Mouse (Mus musculus) brain, embryonic 14.5 days (tissue): ENCODE data around the gene Btf3l4.

Experiments used
- CTCF ChIP-seq: fragments of 200-500 bp; IDR thresholded peaks from 2 replicates; pipeline ENCODE4 v1.5.1; 2012; ENCODE audit warnings: inconsistent platforms, mild to moderate bottlenecking, moderate library complexity, borderline replicate concordance; ENCODE audit not compliant: insufficient read depth, insufficient read length; ENCODE audit errors: extremely low read depth
- POLR2A ChIP-seq: fragments of 200-500 bp; IDR thresholded peaks from 2 replicates; pipeline ENCODE4 v1.6.1; 2012; ENCODE audit warnings: mild to moderate bottlenecking, inconsistent platforms, borderline replicate concordance; ENCODE audit not compliant: poor library complexity, insufficient read depth, insufficient read length, severe bottlenecking; ENCODE audit errors: extremely low read depth

GRCm38 (mm10) chr4:108782421-108783085, 50.9 kb downstream of the Btf3l4 start:
- TF ChIP-seq POLR2A (no peak), CTCF (no peak)
